Mouse (Mus musculus) olfactory bulb, adult 2 months (tissue): Measurements from ENCODE around the gene Tns2. TPM values are rescaled to one million over a fixed set of nuclear protein-coding genes. Genes with fewer than 3 reads are reported as not detected.
"Not testable (repeated sequence)": the region's sequence is repeated elsewhere in the genome, so short reads cannot be mapped to it uniquely, and the experiment has no call there.

Experiments used
- H3K27ac ChIP-seq: fragments of 200-500 bp; 2 replicates; pipeline ENCODE4 v1.5.1; 2012; ENCODE audit warnings: low read depth, low read length; ENCODE audit not compliant: insufficient read depth
- H3K4me1 ChIP-seq: fragments of 200-500 bp; 2 replicates; pipeline ENCODE4 v1.6.1; 2012; ENCODE audit warnings: low read length; ENCODE audit not compliant: control insufficient read depth, insufficient read depth
- H3K4me3 ChIP-seq: fragments of 200-500 bp; 2 replicates; pipeline ENCODE4 v1.5.1; 2012; ENCODE audit warnings: mild to moderate bottlenecking, low read depth, low read length, moderate library complexity; ENCODE audit not compliant: insufficient read depth
- CTCF ChIP-seq: fragments of 200-500 bp; IDR thresholded peaks from 2 replicates; pipeline ENCODE4 v1.5.1; 2012; ENCODE audit warnings: low read depth, mild to moderate bottlenecking, low read length, moderate library complexity; ENCODE audit not compliant: insufficient read depth
- POLR2A ChIP-seq: fragments of 200-500 bp; IDR thresholded peaks from 2 replicates; pipeline ENCODE4 v1.6.1; 2012; ENCODE audit warnings: mild to moderate bottlenecking, low read depth, low read length, moderate library complexity; ENCODE audit not compliant: insufficient read depth
- WGBS: fragments of 180-500 bp; shearing (Covaris S2); methylation state at CpG from one replicate; pipeline ENCODE4 v1.1.7; 2018; 5-methylcytosine and 5-hydroxymethylcytosine counted together
- polyA plus RNA-seq: library from polyadenylated mRNA; stranded (reverse); fragments of >200 nt; gene quantifications from 2 replicates; pipeline ENCODE4 v1.2.4, GENCODE M21; 2012; ENCODE audit warnings: low replicate concordance; ENCODE audit not compliant: missing spikeins, insufficient read depth, insufficient read length

The Tns2 gene
- polyA plus RNA-seq, 1 experiment, result not detected

GRCm38 (mm10) chr15:102145330-102145729, 45.1 kb downstream of the Tns2 start:
- 61% methylated on average over 10 of the region's 10 CpGs for WGBS
- TF ChIP-seq CTCF, result no peak
- TF ChIP-seq POLR2A, result no peak
- H3K4me1 ChIP-seq, result peaks cover 20% of the 10 kb centered on the region; the same call in 1 of the 2 replicates
- peak overlapping the region; percentile 51 for H3K4me3 ChIP-seq
- peak overlapping the region; percentile 93 for H3K27ac ChIP-seq

DNA sequence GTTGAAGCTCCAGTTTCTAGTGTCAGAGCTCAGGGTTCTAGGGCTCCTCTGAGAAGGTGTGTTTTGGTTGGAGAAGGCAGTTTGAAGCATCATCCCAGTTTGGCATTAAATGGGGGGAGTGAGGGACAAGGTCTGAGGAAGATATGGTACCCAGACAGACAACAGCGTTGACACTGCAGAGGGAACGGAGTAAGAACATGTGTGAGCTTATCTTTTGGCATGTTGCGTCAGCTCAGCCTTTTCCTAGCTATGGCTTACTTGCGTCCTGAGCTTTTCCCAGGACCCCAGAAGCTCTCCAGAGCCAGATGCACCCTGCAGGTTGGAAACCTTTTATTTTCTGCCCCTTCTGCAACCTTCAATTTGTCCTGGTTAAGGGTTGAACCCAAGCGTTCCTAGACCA, 45.9 kb downstream of the Tns2 start:
- TF ChIP-seq POLR2A (no peak), CTCF (no peak)
- H3K4me3 ChIP-seq, result no peak overlapping the region
- WGBS, result 87% methylated on average over 5 of the region's 5 CpGs

GRCm38 (mm10) chr15:102146882-102147281, 46.7 kb downstream of the Tns2 start:
- H3K4me3 ChIP-seq, result no peak overlapping the region
- H3K4me1 ChIP-seq, result peaks cover 20% of the 10 kb centered on the region; the same call in 1 of the 2 replicates
- no peak for TF ChIP-seq CTCF
- TF ChIP-seq POLR2A, result no peak
- WGBS, result 3% methylated on average over 1 of the region's 1 CpGs
- H3K27ac ChIP-seq, result no peak overlapping the region

More for the DNA sequence above, 45.9 kb downstream of the Tns2 start:
- Histone ChIP-seq H3K27ac (peak overlapping the region; percentile 52; the same call in 1 of the 2 replicates), H3K4me1 (peaks cover 20% of the 10 kb centered on the region; the same call in 1 of the 2 replicates)

DNA sequence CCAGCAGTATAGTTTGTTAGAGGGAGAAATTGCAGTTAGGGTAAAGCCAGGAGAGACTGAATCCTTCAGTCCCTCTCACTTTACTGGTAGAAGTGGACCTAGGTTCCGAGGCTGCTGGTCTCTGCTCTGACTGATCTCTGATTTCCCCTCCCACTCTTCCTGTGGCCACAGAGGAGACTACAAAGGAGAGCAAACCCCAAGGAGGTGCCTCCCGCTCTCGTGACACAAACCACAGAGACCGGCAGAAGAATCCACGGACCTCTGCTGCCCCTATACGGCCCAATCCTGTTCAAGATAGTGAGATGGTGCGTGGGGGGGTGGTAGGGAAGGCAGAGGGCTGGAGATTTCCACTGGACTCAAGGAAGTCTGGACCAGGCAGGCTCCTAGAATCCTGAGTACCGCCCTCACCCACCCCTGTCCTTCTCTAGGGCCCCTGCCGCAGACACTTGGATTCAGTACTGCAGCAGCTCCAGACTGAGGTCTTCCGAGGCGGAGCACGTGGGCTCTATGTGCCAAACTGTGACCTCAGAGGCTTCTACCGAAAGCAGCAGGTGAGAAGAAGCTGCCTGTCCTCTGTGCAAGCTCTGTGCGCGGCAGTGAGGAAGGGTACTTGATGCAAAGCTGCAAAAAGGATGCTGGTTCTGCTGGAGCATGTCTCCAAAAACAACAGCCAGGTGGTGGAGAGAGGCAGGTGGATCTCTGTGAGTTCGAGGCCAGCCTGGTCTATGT, 47.6 kb downstream of the Tns2 start:
- TF ChIP-seq CTCF (no peak), POLR2A (no peak)
- no peak overlapping the region for H3K4me3 ChIP-seq
- WGBS, result 71% methylated on average over 16 of the region's 16 CpGs

DNA sequence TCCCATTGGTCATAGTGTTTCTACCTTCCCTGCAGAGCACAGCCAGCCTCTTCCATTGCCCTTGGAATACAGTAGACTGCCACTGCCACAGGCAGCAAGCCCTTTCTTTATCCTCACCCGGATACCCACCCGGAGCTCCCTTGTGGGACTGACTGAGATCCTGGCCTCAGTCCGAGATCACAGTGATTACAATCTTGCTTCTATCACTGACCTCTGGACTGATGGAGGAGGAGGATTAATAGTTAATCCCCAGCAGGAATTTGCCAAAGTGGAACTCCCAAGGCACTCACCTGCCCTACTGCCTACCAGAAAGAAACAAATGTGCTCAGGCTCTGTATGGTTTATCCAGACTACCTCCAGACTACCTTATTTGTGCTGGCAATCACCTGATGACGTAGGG, 49.3 kb downstream of the Tns2 start:
- Histone ChIP-seq H3K27ac (no peak overlapping the region), H3K4me3 (no peak overlapping the region), H3K4me1 (peaks cover 9% of the 10 kb centered on the region; the same call in 1 of the 2 replicates)
- TF ChIP-seq POLR2A (no peak), CTCF (no peak)
- WGBS, result 77% methylated on average over 4 of the region's 4 CpGs

More for the DNA sequence above, 47.6 kb downstream of the Tns2 start:
- Histone ChIP-seq H3K4me1 (peaks cover 19% of the 10 kb centered on the region; the same call in 1 of the 2 replicates), H3K27ac (no peak overlapping the region)

- Histone ChIP-seq H3K4me1 (0 out of 2 replicates have a peak, but pooled peaks cover 3% of the 10 kb centered on the region), H3K27ac (no peak within 1 kb of the TSS), H3K4me3 (no peak within 1 kb of the TSS)
- WGBS, result 62% methylated on average over 20 of the region's 20 CpGs
- no peak for TF ChIP-seq POLR2A
- TF ChIP-seq CTCF, result no peak
Measured at GRCm38 (mm10) chr15:102150301-102151135, 50.3 kb downstream of the Tns2 start, which contains the start of gene Soat2. Gene Soat2, plus strand, starts transcription at chr15:102150526.

- TF ChIP-seq POLR2A, result no peak
- no peak for TF ChIP-seq CTCF
- H3K4me1 ChIP-seq, result 0 out of 2 replicates have a peak, but pooled peaks cover 3% of the 10 kb centered on the region
- WGBS, result 59% methylated on average over 4 of the region's 4 CpGs
Measured at GRCm38 (mm10) chr15:102152646-102153045, 52.4 kb downstream of the Tns2 start.

GRCm38 (mm10) chr15:102155006-102155405, 54.8 kb downstream of the Tns2 start:
- H3K4me1 ChIP-seq, H3K4me3 ChIP-seq, H3K27ac ChIP-seq: not testable (repeated sequence)
- WGBS, result 97% methylated on average over 6 of the region's 6 CpGs

More at GRCm38 (mm10) chr15:102152646-102153045, 52.4 kb downstream of the Tns2 start:
- Histone ChIP-seq H3K27ac (no peak overlapping the region), H3K4me3 (no peak overlapping the region)

GRCm38 (mm10) chr15:102156836-102157235, 56.6 kb downstream of the Tns2 start:
- H3K4me3 ChIP-seq, result no peak overlapping the region
- 0 out of 2 replicates have a peak, but pooled peaks cover 3% of the 10 kb centered on the region for H3K4me1 ChIP-seq
- H3K27ac ChIP-seq, result no peak overlapping the region
- WGBS, result 44% methylated on average over 20 of the region's 20 CpGs
- no peak for TF ChIP-seq CTCF
- TF ChIP-seq POLR2A, result no peak
